Mouse (Mus musculus): ENCODE results near the gene Rxfp3.

Rxfp3 gene

GRCm38 (mm10) chr15:11037711-11038110, at the start of gene Rxfp3:
Rxfp3 (minus strand) TSS chr15:11037991.
- DNase-seq (ENCODE audit: inconsistent ontology term), result peak; percentile 68

GRCm38 (mm10) chr15:11084993-11085365, 47.2 kb upstream of the Rxfp3 start:
- DNase-seq (ENCODE audit: inconsistent ontology term), result peak; percentile 51

GRCm38 (mm10) chr15:11084241-11084992, 46.6 kb upstream of the Rxfp3 start:
- peak; percentile 40 for DNase-seq (ENCODE audit: inconsistent ontology term)

DNA sequence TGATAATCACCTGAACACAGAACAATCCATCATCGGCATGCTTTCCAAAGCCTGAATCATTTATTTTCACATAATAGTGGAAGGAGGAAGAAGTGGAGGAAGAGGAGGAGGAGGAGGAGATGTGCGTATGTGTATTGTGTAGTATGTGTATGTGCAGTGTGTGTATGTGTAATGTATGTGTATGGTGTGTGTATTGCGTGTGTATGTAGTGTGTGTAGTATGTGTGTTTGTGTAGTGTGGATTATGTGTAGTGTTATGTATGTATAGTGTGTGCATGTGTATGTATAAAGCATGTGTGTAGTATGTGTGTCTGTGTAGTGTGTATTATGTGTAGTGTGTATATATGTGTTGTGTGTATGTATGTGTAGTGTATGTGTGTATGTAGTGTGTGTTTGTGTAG, 45.9 kb upstream of the Rxfp3 start:
- no peak for DNase-seq (ENCODE audit: inconsistent ontology term)

DNA sequence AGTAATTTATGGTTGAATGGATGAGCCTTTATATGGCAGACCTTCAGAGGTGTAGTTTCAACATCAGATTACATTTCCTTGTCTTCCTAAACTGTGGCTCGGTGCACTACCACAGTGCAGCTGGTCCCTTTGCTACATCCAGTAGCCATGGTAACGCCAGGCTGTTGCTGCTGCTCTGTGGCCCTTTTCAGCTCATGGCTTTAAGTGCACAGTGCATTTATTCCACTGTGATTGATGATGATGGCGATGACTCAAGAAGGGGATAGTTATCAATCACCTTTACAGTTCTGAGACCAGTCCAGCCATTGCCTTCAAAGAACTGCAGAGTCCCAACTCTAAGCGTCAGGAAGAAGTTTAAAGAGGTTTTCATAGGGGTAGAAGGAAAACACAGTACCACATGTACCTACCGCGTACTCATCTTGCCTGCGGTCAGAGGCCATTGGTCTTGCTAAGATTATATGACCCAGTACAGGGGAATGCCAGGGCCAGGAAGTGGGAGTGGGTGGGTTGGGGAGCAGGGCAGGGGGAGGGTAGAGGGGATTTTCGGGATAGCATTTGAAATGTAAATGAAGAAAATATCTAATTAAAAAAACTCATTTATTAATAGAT, 45.3 kb upstream of the Rxfp3 start:
- no peak for DNase-seq (ENCODE audit: inconsistent ontology term)

GRCm38 (mm10) chr15:11075726-11076361, 38.1 kb upstream of the Rxfp3 start:
- DNase-seq (ENCODE audit: inconsistent ontology term), result no peak

GRCm38 (mm10) chr15:11067891-11068290, 30.1 kb upstream of the Rxfp3 start:
- DNase-seq (ENCODE audit: inconsistent ontology term), result no peak

DNA sequence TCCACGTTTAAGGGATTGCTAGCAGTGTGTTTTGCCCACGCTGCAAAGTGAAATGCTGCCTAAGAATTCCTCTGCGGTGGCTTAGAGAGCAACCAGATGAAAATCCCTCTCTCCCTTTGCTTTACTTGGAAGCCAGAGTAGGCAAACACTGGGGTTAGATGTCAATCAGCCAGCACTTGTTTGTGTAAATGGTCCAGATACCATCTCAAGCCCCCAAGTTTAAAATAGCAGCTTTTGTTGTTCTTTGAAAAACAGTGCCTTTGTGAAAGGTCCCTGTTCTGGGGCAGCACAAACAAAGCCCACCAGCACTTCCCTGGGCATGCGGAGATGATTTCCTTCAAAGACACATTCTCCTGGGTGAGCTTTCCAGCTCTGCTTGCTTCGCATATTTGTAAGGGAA, 28.5 kb upstream of the Rxfp3 start:
- no peak for DNase-seq (ENCODE audit: inconsistent ontology term)

DNA sequence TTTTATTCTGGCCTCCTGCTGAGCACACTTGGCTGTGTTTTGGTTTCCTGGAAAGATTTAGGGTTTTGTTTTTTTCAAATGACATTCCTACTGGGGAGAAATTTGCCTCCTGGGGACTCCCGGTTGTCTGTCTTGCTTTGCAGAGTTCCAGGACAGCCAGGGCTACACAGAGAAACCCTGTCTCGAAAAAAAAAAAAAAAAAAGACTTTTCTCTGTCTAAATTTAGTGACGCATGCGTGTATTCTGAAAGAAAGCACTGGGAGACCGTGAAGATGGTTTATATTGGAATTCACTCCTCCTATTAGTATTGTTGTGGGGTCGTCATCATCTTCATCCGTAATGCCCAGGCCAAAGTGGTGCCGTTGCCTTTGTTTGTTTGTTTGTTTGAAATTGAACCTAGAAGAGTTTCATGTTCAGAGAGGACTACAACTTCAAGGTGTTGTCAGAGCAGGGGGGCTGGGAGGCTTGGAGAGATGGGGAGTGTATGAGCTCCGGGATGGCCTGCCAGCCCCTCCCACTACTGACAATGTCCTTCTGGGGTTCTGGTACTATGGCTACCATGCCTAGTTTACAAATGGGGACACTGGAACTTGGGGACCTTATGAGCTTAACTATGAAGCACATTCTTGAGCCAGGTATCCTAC, 27.9 kb upstream of the Rxfp3 start:
- DNase-seq (ENCODE audit: inconsistent ontology term), result no peak

- peak; percentile 64 for DNase-seq (ENCODE audit: inconsistent ontology term)
These were observed 27.0 kb upstream of the Rxfp3 start, which contains the start of gene Adamts12 for GRCm38 (mm10) chr15:11064558-11065411. Adamts12 (plus strand) TSS chr15:11064790.

- DNase-seq (ENCODE audit: inconsistent ontology term), result peak; percentile 27
These were observed 26.4 kb upstream of the Rxfp3 start for GRCm38 (mm10) chr15:11064160-11064557.

DNA sequence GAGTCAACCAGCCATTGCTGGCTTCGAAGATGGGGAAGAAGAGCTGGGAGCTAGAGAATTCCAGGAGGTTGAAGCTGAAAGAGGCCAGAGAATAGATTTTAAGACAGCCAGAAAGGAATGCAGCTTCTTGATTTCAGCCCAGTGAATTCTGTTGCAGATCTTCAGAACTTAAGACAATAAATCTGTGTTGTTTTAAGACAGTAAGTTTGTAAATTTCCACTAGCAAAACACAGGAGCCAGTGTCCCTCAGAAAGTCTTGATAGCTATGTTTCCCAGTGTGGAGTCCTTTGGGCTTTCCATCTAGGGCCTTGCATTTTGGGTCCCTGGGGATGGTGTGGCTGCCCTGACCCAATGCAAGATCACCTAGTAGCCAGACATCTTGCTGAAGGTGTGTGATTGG, 25.1 kb upstream of the Rxfp3 start:
- no peak for DNase-seq (ENCODE audit: inconsistent ontology term)

GRCm38 (mm10) chr15:11054440-11055080, 16.8 kb upstream of the Rxfp3 start:
- no peak for DNase-seq (ENCODE audit: inconsistent ontology term)

GRCm38 (mm10) chr15:11053678-11054439, 16.1 kb upstream of the Rxfp3 start:
- DNase-seq (ENCODE audit: inconsistent ontology term), result no peak

GRCm38 (mm10) chr15:11042828-11043227, 5.0 kb upstream of the Rxfp3 start:
- DNase-seq (ENCODE audit: inconsistent ontology term), result peak; percentile 82

- no peak for DNase-seq (ENCODE audit: inconsistent ontology term)
These were observed 3.4 kb upstream of the Rxfp3 start for GRCm38 (mm10) chr15:11041229-11041628.

GRCm38 (mm10) chr15:11040067-11040466, 2.3 kb upstream of the Rxfp3 start:
- no peak for DNase-seq (ENCODE audit: inconsistent ontology term)

DNA sequence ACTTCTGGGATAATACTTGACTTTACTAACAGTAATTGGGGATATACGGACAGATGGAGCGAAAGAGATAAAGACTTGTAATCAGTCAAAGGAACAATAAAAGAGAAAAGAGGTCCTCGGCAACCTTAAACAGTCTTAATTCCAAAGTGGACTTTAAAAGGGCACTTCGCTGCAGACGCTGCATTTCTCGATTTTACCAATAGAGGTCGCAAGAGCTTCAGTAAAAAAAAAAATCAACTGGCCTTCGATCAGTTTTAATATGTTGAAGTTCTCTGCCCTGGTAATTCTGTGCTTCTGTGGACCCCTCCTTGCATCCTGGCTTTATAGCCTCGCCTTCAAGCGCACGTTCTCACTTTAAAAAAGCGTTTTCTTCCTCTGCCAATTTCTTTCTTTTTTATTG, 685 bp upstream of the Rxfp3 start:
- peak; percentile 45 for DNase-seq (ENCODE audit: inconsistent ontology term)

DNA sequence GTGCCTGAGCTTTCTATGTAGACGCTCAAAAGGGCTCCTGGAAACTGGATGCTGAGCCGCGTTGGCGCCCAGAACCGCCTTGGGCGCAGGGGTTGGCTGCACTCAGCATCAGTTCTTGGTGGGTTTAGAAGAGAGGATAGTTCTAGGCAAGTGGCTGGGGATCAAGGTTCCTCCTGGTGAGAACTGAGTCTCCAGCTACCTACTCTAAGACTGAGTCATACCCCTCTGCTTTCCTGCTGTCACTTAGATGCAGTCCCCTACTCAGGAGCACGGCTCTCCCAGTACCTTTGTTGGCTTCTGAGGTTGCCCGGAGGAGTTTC, 455 bp downstream of the Rxfp3 start:
- peak; percentile 27 for DNase-seq (ENCODE audit: inconsistent ontology term)

All from Muller cell, postnatal 12 days (primary cell).